Mouse (Mus musculus) megakaryocyte, adult 5-6 weeks (primary cell): ENCODE results near the gene Smarcc1. TPM values are rescaled to one million over a fixed set of nuclear protein-coding genes. Genes with fewer than 3 reads are reported as not detected.

Experiments
- ATAC-seq: 2 replicates; pipeline ENCODE4 v1.8.0; 2016; ENCODE audit warnings: mild to moderate bottlenecking, inconsistent platforms; ENCODE audit not compliant: poor library complexity, severe bottlenecking
- total RNA-seq, 2 experiments: library from RNA; stranded (forward) in 1 of 2; stranded (reverse) in 1 of 2; fragments of 153-499, 151-499 nt in 1 of 2; fragments of 221-1000, 200-1000 nt in 1 of 2; gene quantifications; 2 replicates each; pipeline versions ENCODE4 v1.2.3 to v1.2.4; 2015 to 2017

Gene Smarcc1
- total RNA-seq, 2 experiments from 2014 or later = 27.4 to 55.5 TPM

GRCm38 (mm10) chr9:110229566-110230248, 112.2 kb downstream of the Smarcc1 start:
- ATAC-seq = peak; percentile 40; the same call in 1 of the 2 replicates

GRCm38 (mm10) chr9:110230395-110231071, 113.0 kb downstream of the Smarcc1 start:
- no peak for ATAC-seq

- ATAC-seq = no peak
These were observed 117.5 kb downstream of the Smarcc1 start for GRCm38 (mm10) chr9:110234962-110235361.

- ATAC-seq = no peak
These were observed 125.8 kb downstream of the Smarcc1 start, which contains the start of gene Cspg5 for GRCm38 (mm10) chr9:110243221-110243833. Gene Cspg5, plus strand, starts transcription at chr9:110243783.

- no peak for ATAC-seq
These were observed 127.0 kb downstream of the Smarcc1 start for GRCm38 (mm10) chr9:110244567-110244888.

- ATAC-seq = no peak
These were observed 127.5 kb downstream of the Smarcc1 start for GRCm38 (mm10) chr9:110244889-110245589.

- peak; percentile 10; the same call in 1 of the 2 replicates for ATAC-seq
These were observed 128.2 kb downstream of the Smarcc1 start for GRCm38 (mm10) chr9:110245590-110246320.

- peak; percentile 23 for ATAC-seq
These were observed 128.8 kb downstream of the Smarcc1 start for GRCm38 (mm10) chr9:110246321-110246640.

- no peak for ATAC-seq
These were observed 129.5 kb downstream of the Smarcc1 start for GRCm38 (mm10) chr9:110247049-110247448.

GRCm38 (mm10) chr9:110248861-110249260, 131.4 kb downstream of the Smarcc1 start:
- ATAC-seq = no peak

GRCm38 (mm10) chr9:110249823-110250543, 132.5 kb downstream of the Smarcc1 start:
- ATAC-seq = no peak

GRCm38 (mm10) chr9:110250776-110251175, 133.3 kb downstream of the Smarcc1 start:
- ATAC-seq = no peak

GRCm38 (mm10) chr9:110255407-110256019, 138.0 kb downstream of the Smarcc1 start:
- ATAC-seq = no peak

GRCm38 (mm10) chr9:110258646-110259045, 141.1 kb downstream of the Smarcc1 start:
- no peak for ATAC-seq

GRCm38 (mm10) chr9:110259118-110259517, 141.6 kb downstream of the Smarcc1 start:
- ATAC-seq = no peak

GRCm38 (mm10) chr9:110263181-110263580, 145.7 kb downstream of the Smarcc1 start:
- ATAC-seq = no peak

GRCm38 (mm10) chr9:110264991-110265390, 147.5 kb downstream of the Smarcc1 start:
- no peak for ATAC-seq

- ATAC-seq = no peak
These were observed 150.9 kb downstream of the Smarcc1 start for GRCm38 (mm10) chr9:110268416-110268815.

- no peak for ATAC-seq
These were observed 154.8 kb downstream of the Smarcc1 start for GRCm38 (mm10) chr9:110272330-110272729.

- ATAC-seq = no peak
These were observed 156.0 kb downstream of the Smarcc1 start for GRCm38 (mm10) chr9:110273507-110273906.
